Mouse (Mus musculus): ENCODE results near the gene Slc9a3r1. TPM values are rescaled to one million over a fixed set of nuclear protein-coding genes. Genes with fewer than 3 reads are reported as not detected.

The Slc9a3r1 gene
- polyA plus RNA-seq, 1 experiment = 51.5 TPM

DNA sequence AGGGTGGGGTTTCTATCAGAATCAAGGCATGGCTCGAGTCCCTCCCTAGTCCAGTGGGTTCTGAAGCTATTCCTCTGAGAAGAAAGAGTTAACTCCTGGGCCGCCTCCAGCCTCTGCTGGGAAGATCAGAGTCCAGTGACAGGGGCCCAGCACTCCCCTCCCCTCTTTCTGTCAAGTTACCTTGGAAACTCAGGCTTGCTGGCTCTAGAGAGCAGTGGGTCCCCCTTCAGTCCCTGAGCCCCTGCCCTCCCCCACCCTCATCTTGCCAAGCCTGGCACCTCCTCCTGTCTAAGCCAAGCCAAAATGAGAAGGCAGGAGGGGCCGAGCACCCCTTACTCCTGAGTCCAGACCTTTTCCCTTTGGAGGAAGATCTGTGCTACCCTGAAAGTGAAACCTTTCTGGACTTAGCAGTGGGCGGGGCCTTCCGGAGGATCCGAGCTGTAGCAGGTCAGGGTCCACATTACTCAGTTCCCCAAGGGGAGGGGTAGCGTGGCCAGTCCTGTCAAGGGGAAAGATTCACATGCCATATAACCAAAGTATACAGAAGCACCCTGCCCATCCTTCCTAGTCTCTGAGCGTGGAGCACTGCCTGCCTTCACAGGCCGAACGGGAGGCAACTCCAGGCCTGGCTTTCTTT is 14.5 kb downstream of the Slc9a3r1 start:
- TF ChIP-seq POLR2A (IDR thresholded peaks at IDR 0.05; ENCODE audit: low read depth, low read length) = no peak
- Histone ChIP-seq H3K27ac (ENCODE audit: insufficient read depth, low read length) (no peak overlapping the region), H3K27me3 (ENCODE audit: control insufficient read depth, insufficient read depth, low read length) (no peaks in the 10 kb centered on the region), H3K4me3 (ENCODE audit: extremely low read depth, insufficient read depth, insufficient read length) (no peak overlapping the region), H3K4me1 (ENCODE audit: control insufficient read depth, insufficient read depth, insufficient read length) (peaks cover 14% of the 10 kb centered on the region; the same call in 1 of the 2 replicates), H3K36me3 (ENCODE audit: control insufficient read depth, insufficient read depth, low read length) (peaks cover 49% of the 10 kb centered on the region)
- WGBS = 84% methylated on average over 10 of the region's 10 CpGs
- DNase-seq (ENCODE audit: low read depth in 1 of 2, low spot score in 2 of 2) = no peak

DNA sequence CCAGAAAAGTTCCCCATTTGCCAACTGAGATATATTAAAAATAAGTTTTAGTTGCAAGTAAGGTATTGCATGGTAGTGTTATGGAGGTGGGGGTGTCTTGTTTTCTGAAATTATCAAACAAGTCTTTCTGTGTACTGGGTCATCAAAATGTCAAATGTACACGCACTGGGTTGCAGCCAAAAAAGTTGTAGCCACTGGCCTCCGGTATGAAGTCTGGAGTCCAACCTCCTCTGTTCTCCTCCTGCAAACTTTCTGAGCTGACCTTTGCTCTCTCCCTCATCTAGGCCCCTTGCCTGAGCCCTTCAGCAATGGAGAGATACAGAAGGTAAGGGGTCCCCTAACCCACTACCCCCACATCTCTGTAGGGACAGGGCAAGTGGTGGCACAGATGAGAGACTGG is 15.6 kb downstream of the Slc9a3r1 start:
- H3K27ac ChIP-seq (ENCODE audit: insufficient read depth, low read length) = no peak overlapping the region
- WGBS = 93% methylated on average over 2 of the region's 2 CpGs

GRCm38 (mm10) chr11:115179191-115179590 is 16.1 kb downstream of the Slc9a3r1 start:
- no peak overlapping the region for H3K4me3 ChIP-seq (ENCODE audit: extremely low read depth, insufficient read depth, insufficient read length)
- H3K27ac ChIP-seq (ENCODE audit: insufficient read depth, low read length) = no peak overlapping the region
- peaks cover 2% of the 10 kb centered on the region; the same call in 1 of the 2 replicates for H3K4me1 ChIP-seq (ENCODE audit: control insufficient read depth, insufficient read depth, insufficient read length)
- DNase-seq (ENCODE audit: low read depth in 1 of 2, low spot score in 2 of 2) = no peak
- no peak for TF ChIP-seq CTCF (IDR thresholded peaks at IDR 0.05; ENCODE audit: extremely low read depth, insufficient read depth, insufficient read length, insufficient replicate concordance)
- no peak for TF ChIP-seq POLR2A (IDR thresholded peaks at IDR 0.05; ENCODE audit: low read depth, low read length)
- WGBS = 93% methylated on average over 6 of the region's 6 CpGs
- H3K36me3 ChIP-seq (ENCODE audit: control insufficient read depth, insufficient read depth, low read length) = peaks cover 49% of the 10 kb centered on the region
- H3K27me3 ChIP-seq (ENCODE audit: control insufficient read depth, insufficient read depth, low read length) = no peaks in the 10 kb centered on the region

More for the DNA sequence above, 15.6 kb downstream of the Slc9a3r1 start:
- no peak for DNase-seq (ENCODE audit: low read depth in 1 of 2, low spot score in 2 of 2)
- no peak overlapping the region for H3K4me3 ChIP-seq (ENCODE audit: extremely low read depth, insufficient read depth, insufficient read length)
- H3K36me3 ChIP-seq (ENCODE audit: control insufficient read depth, insufficient read depth, low read length) = peaks cover 49% of the 10 kb centered on the region
- peaks cover 6% of the 10 kb centered on the region; the same call in 1 of the 2 replicates for H3K4me1 ChIP-seq (ENCODE audit: control insufficient read depth, insufficient read depth, insufficient read length)
- TF ChIP-seq CTCF (IDR thresholded peaks at IDR 0.05; ENCODE audit: extremely low read depth, insufficient read depth, insufficient read length, insufficient replicate concordance) = no peak
- TF ChIP-seq POLR2A (IDR thresholded peaks at IDR 0.05; ENCODE audit: low read depth, low read length) = no peak
- H3K27me3 ChIP-seq (ENCODE audit: control insufficient read depth, insufficient read depth, low read length) = no peaks in the 10 kb centered on the region

GRCm38 (mm10) chr11:115179881-115180280 is 16.7 kb downstream of the Slc9a3r1 start:
- no peak for TF ChIP-seq CTCF (IDR thresholded peaks at IDR 0.05; ENCODE audit: extremely low read depth, insufficient read depth, insufficient read length, insufficient replicate concordance)
- TF ChIP-seq POLR2A (IDR thresholded peaks at IDR 0.05; ENCODE audit: low read depth, low read length) = no peak
- WGBS = 89% methylated on average over 6 of the region's 6 CpGs
- Histone ChIP-seq H3K27me3 (ENCODE audit: control insufficient read depth, insufficient read depth, low read length) (no peaks in the 10 kb centered on the region), H3K27ac (ENCODE audit: insufficient read depth, low read length) (no peak overlapping the region), H3K4me1 (ENCODE audit: control insufficient read depth, insufficient read depth, insufficient read length) (no peaks in the 10 kb centered on the region; the same call in 1 of the 2 replicates), H3K4me3 (ENCODE audit: extremely low read depth, insufficient read depth, insufficient read length) (no peak overlapping the region), H3K36me3 (ENCODE audit: control insufficient read depth, insufficient read depth, low read length) (peaks cover 49% of the 10 kb centered on the region)
- no peak for DNase-seq (ENCODE audit: low read depth in 1 of 2, low spot score in 2 of 2)

- TF ChIP-seq POLR2A (IDR thresholded peaks at IDR 0.05; ENCODE audit: low read depth, low read length) (no peak), CTCF (IDR thresholded peaks at IDR 0.05; ENCODE audit: extremely low read depth, insufficient read depth, insufficient read length, insufficient replicate concordance) (peak; percentile 99)
- Histone ChIP-seq H3K27me3 (ENCODE audit: control insufficient read depth, insufficient read depth, low read length) (no peaks in the 10 kb centered on the region), H3K4me3 (ENCODE audit: extremely low read depth, insufficient read depth, insufficient read length) (no peak overlapping the region), H3K36me3 (ENCODE audit: control insufficient read depth, insufficient read depth, low read length) (peaks cover 36% of the 10 kb centered on the region), H3K27ac (ENCODE audit: insufficient read depth, low read length) (no peak overlapping the region), H3K4me1 (ENCODE audit: control insufficient read depth, insufficient read depth, insufficient read length) (0 out of 2 replicates have a peak, but pooled peaks cover 5% of the 10 kb centered on the region)
- WGBS = 36% methylated on average over 12 of the region's 12 CpGs
- DNase-seq (ENCODE audit: low read depth in 1 of 2, low spot score in 2 of 2) = peak in 1 of 2 experiments; percentile 85
These were observed 18.9 kb downstream of the Slc9a3r1 start for GRCm38 (mm10) chr11:115181913-115182638.

GRCm38 (mm10) chr11:115184973-115185372 is 21.8 kb downstream of the Slc9a3r1 start:
- Histone ChIP-seq H3K4me3 (ENCODE audit: extremely low read depth, insufficient read depth, insufficient read length) (no peak overlapping the region), H3K27me3 (ENCODE audit: control insufficient read depth, insufficient read depth, low read length) (no peaks in the 10 kb centered on the region), H3K36me3 (ENCODE audit: control insufficient read depth, insufficient read depth, low read length) (peaks cover 16% of the 10 kb centered on the region), H3K27ac (ENCODE audit: insufficient read depth, low read length) (no peak overlapping the region), H3K4me1 (ENCODE audit: control insufficient read depth, insufficient read depth, insufficient read length) (peaks cover 11% of the 10 kb centered on the region; the same call in 1 of the 2 replicates)
- no peak for DNase-seq (ENCODE audit: low read depth in 1 of 2, low spot score in 2 of 2)
- whole genome bisulfite sequencing = 53% methylated on average over 4 of the region's 4 CpGs
- TF ChIP-seq CTCF (IDR thresholded peaks at IDR 0.05; ENCODE audit: extremely low read depth, insufficient read depth, insufficient read length, insufficient replicate concordance) = no peak
- TF ChIP-seq POLR2A (IDR thresholded peaks at IDR 0.05; ENCODE audit: low read depth, low read length) = no peak

Measured in spleen, adult 2 months (tissue).